In the genomic region with DNA sequence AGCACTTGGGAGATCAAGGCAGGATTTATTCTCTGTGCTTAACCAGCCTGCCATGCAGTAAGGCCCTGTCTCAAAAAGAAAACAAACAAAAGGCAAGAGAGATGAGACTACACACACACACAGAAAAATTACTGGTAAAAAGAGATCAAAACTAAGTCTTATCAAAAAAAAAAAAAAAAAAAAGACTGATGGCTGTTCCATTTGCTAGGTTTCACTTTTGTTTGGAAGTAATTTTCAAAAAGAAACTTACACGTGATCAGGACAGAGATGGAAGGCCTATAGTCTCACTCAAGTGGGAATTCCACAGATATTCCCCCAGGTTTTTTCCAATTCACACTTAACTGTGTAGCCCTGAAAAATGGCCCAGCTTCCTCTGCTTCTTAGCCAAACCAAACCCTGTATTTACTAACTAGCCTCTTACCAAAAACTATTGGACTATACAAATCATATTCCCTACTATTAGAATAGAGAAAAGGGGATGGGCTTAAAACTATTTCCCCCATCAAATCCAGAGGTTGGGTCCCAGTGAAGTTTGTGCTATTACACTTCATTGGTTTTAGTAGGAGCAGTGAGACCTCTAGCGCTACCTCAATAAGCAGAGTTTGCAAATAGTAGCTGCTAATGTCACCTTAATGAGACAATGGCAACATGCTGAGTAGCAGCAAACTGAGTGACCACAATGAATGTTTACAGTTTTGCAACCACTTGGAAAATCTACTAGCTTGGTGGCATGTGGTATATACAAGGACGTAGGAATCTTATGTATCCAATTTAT, we compare ENCODE assay signal across 8 mouse cellular contexts. TPM values are rescaled to one million over a fixed set of nuclear protein-coding genes. Genes with fewer than 3 reads are reported as not detected.
DNase-seq lines count a peak whose midpoint lies in the region; ATAC-seq and TF ChIP-seq lines count a peak whose summit lies in the region.

No protein-coding gene starts in this region.

- H3K9me3 ChIP-seq in heart, embryonic 15.5 days (replicated peaks): no peaks in the 10 kb centered on the region
- no peaks in the 10 kb centered on the region for H3K9me3 ChIP-seq in liver, postnatal 0 days (ENCODE audit: low read length)

- H3K36me3 ChIP-seq in heart, embryonic 15.5 days: no peaks in the 10 kb centered on the region
- H3K36me3 ChIP-seq in liver, postnatal 0 days (replicated peaks; ENCODE audit: insufficient read depth, low read length): no peaks in the 10 kb centered on the region
- H3K36me3 ChIP-seq in thymus, adult 2 months (ENCODE audit: control insufficient read depth, insufficient read depth, low read length): no peaks in the 10 kb centered on the region

- peak overlapping the region; percentile 60 for H3K4me2 ChIP-seq in heart, embryonic 15.5 days
- H3K4me2 ChIP-seq in liver, postnatal 0 days (ENCODE audit: low read depth, low read length): peak overlapping the region; percentile 82

- TF ChIP-seq CTCF in liver, postnatal 0 days (IDR thresholded peaks at IDR 0.05; ENCODE audit: low read depth): peak; percentile 38
- no peak for TF ChIP-seq CTCF in thymus, adult 2 months (IDR thresholded peaks at IDR 0.05; ENCODE audit: borderline replicate concordance, control insufficient read depth, extremely low read depth, insufficient read depth, low read length, poor library complexity)

- peak overlapping the region; percentile 97; the same call in 1 of the 2 replicates for H3K27ac ChIP-seq in heart, embryonic 15.5 days
- H3K27ac ChIP-seq in liver, postnatal 0 days (ENCODE audit: low read depth): no peak overlapping the region
- no peak overlapping the region for H3K27ac ChIP-seq in thymus, adult 2 months (ENCODE audit: control insufficient read depth, insufficient read depth, low read length)

- no peak for TF ChIP-seq POLR2A in thymus, adult 2 months (IDR thresholded peaks at IDR 0.05; ENCODE audit: control insufficient read depth, extremely low read depth, insufficient read depth, low read length, poor library complexity)

- peak overlapping the region; percentile 96 for H3K4me3 ChIP-seq in heart, embryonic 15.5 days
- peak overlapping the region; percentile 89 for H3K4me3 ChIP-seq in liver, postnatal 0 days (ENCODE audit: low read depth, low read length)
- H3K4me3 ChIP-seq in thymus, adult 2 months (ENCODE audit: control insufficient read depth, insufficient read depth, low read length): no peak overlapping the region

- H3K9ac ChIP-seq in heart, embryonic 15.5 days: peak overlapping the region; percentile 84; the same call in 1 of the 2 replicates
- H3K9ac ChIP-seq in liver, postnatal 0 days (replicated peaks): peak overlapping the region; percentile 92

- H3K4me1 ChIP-seq in heart, embryonic 15.5 days (replicated peaks): peaks cover 20% of the 10 kb centered on the region
- H3K4me1 ChIP-seq in liver, postnatal 0 days (ENCODE audit: insufficient read depth): peaks cover 21% of the 10 kb centered on the region
- peaks cover 2% of the 10 kb centered on the region; the same call in 1 of the 2 replicates for H3K4me1 ChIP-seq in thymus, adult 2 months (replicated peaks; ENCODE audit: control insufficient read depth, insufficient read depth, low read length)

- TF ChIP-seq EP300 in liver, postnatal 0 days (IDR thresholded peaks at IDR 0.05; ENCODE audit: low read depth): no peak

- ATAC-seq in heart, embryonic 15.5 days (replicated peaks; ENCODE audit: insufficient number of reproducible peaks, insufficient read depth, low FRiP score, low read depth): no peak
- no peak for ATAC-seq in liver, postnatal 0 days

- intact Hi-C loops in heart, postnatal 25 days (cut with DNase I): loop anchor here (2.0 to 5.0 kb wide), 4 partner anchors 41 to 108 kb away; no protein-coding TSS in a partner anchor

- H3K27me3 ChIP-seq in heart, embryonic 15.5 days: no peaks in the 10 kb centered on the region
- no peaks in the 10 kb centered on the region for H3K27me3 ChIP-seq in liver, postnatal 0 days (ENCODE audit: insufficient read depth, low read length)
- H3K27me3 ChIP-seq in thymus, adult 2 months (ENCODE audit: control insufficient read depth, insufficient read depth, low read length): no peaks in the 10 kb centered on the region

- WGBS in heart, embryonic 15.5 days: 17% methylated on average over 3 of the region's 3 CpGs
- WGBS in liver, postnatal 0 days (ENCODE audit: insufficient replicate concordance): 16% methylated on average over 3 of the region's 3 CpGs
- 11% methylated on average over 3 of the region's 3 CpGs for WGBS in thymus, adult 2 months

- DNase-seq in heart, adult 11 months: peak; percentile 76
- no peak for DNase-seq in heart, postnatal 25 days (ENCODE audit: low spot score)
- DNase-seq in NIH3T3 (ENCODE audit: low read depth): peak; percentile 37
- no peak for DNase-seq in liver, postnatal 0 days
- no peak for DNase-seq in thymus, adult 2 months
- DNase-seq in left cerebral cortex, adult 9 months (ENCODE audit: low spot score in 2 of 2): no peak
- DNase-seq in layer of hippocampus, postnatal 36 days: no peak

RNA-seq across cellular contexts. Expression of a gene that starts 1.3 kb away (rescaled TPM):
- total RNA-seq in heart, postnatal 25 days (2021): 10 to 100 TPM; 49.8 to 51.0 TPM
- 26.2 and 29.7 TPM in 2 replicates for polyA plus RNA-seq in heart, embryonic 15.5 days (2015; fragmentation: Nextera tagmentation; extraction: Ambion mirVana)
- 12.6 and 14.4 TPM in 2 replicates for polyA plus RNA-seq in liver, postnatal 0 days (2015; fragmentation: Nextera tagmentation; extraction: Ambion mirVana)
- 14.4 TPM in 2 replicates for polyA plus RNA-seq in thymus, adult 2 months (2012; rRNA removed)
- 10 to 100 TPM; 69.7 to 72.0 TPM for total RNA-seq in layer of hippocampus, postnatal 36 days (2021)

Comparison
In these comparisons a context has a peak if more than half of its experiments do, and no peak if none do; other contexts are left out.
1. DNase-seq: peak in heart, adult 11 months (single experiment) and NIH3T3 (single experiment); none in heart, postnatal 25 days (single experiment), liver, postnatal 0 days (single experiment), thymus, adult 2 months (single experiment), left cerebral cortex, adult 9 months (0 of 2) and layer of hippocampus, postnatal 36 days (0 of 2).